Mouse (Mus musculus) forelimb bud, embryonic 11.5 days (tissue): ENCODE measurements around the gene Hist1h1d.
"Not testable (repeated sequence)": the region's sequence is repeated elsewhere in the genome, so short reads cannot be mapped to it uniquely, and the experiment has no call there.

ENCODE experiments used
- DNase-seq: peaks from one replicate; pipeline ENCODE4 v3.0.0-alpha.2; 2012; ENCODE audit warnings: low read depth, low spot score

The Hist1h1d gene

DNA sequence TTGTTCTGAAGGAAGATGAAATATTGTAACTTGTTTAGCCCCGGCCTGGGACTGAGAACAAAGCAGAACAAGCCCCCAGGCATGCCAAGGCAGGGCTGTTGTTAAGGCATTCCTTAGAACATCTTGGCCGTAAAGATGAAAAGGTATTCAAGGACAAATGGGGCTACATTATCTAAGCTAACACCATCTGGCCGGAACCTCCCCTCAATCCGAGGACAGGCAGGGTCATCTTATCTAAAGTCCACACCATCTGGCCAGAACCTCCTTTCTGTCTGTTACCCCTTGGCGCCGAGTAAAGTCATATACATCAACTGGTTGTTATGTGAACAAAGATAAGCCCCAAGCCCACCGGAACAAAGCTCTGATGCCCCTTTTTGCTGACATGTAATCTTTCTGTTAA, 38.8 kb downstream of the Hist1h1d start:
- not testable (repeated sequence) for DNase-seq

DNA sequence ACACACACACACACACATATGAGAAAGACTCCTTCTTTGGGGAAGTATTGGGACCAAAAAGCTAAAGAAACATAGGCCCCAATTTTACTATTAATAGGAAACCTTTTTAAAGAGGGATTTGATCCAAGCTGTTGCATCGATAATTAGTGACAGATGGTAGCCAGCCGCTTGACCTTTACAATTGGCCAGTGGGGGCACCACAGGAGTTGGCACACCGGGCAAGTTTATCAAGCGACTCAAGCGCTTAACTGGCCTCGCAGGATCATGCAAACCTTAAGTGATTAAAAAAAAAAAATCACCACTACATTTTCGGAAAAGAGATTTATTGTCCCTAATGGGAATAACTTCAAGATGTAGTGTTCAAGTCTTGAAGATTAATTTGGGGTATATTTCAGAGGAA, 39.6 kb downstream of the Hist1h1d start:
- DNase-seq: no peak

DNA sequence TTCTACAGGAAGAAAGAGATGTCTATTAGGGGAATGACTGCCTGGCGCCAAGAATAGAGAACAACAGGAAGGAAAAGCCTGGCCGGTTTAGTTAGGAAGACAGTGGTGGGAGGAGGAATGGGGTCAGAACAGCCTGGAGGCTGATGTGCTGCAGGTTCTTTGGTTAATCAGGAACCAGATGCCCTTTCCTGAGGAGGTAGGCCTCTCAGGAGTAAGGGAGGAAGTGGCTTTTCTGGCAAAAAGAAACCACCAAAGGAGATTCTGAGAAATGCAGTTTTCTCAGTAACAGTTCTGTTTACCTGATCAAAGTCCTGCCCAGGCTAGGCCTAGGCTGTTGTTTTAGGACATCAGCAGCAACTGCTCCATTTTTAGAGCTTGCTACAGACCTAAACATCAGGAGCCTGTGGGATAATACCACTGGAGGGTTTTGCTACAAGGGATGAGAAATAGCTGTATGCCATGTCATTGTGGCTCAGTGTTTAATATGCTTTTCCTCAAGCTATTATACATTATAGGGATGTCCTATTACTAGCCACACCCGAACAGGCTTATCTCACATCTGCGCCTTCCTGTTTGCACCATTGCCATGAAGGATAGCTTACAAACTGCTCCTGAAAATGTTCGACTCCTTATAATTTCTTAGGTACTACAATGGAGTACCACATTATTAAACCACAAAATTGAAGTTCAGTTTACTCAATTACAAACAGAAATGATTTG, 40.1 kb downstream of the Hist1h1d start:
- no peak for DNase-seq

DNA sequence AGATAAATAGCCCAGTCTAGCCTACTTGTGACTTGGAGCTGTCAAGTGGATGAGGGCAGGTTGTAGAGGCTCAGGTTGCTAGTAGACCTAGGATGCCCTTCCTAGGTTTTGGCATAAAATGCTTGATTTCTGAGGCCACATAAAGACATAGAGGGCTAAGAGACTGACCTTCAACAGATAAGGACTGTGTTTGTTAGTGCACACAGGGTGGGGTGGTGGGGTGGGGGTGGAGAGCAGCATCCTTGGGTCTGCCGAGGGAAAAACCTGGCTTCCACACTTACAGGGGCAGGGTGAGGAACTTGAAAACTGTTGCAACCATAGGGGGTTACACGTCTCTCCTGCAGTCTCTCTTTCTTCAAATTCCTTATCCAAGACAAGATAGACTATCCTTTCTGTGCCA, 42.1 kb downstream of the Hist1h1d start:
- DNase-seq: no peak

DNA sequence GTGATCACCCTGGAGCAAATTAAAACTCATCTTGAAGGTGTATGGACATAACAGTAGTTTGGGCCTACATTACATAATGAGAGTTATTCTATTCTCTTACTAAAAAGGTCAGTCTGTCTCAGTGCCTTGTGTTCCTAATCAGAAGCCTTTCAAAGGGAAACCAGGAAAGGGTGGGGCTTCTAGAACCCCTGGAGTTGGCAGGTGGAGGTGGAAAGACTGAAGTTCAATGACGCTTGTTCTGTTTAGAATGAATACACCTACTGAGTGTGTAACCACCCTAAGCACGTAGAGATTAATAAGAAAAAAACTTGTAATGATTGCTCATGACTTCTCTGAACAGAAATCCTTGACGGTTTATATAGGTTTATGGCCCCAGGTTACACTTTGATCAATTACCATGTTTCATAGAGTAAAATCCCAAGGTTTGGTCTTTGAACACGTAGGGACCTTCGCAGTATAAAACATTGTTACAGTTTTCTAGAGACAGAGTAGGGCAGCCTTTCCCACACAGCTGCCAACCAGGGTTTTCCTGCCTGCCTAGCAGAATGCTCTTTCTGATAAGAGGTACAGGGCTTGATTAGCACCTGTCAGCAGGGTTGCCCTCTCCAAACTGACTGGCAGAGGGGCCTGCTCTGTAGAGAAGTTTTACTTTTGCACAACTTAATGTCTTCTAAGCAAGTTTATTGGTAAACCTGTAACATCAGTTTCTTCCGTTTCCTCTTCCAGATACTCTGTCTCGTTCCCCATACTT, 42.7 kb downstream of the Hist1h1d start:
- no peak for DNase-seq

DNA sequence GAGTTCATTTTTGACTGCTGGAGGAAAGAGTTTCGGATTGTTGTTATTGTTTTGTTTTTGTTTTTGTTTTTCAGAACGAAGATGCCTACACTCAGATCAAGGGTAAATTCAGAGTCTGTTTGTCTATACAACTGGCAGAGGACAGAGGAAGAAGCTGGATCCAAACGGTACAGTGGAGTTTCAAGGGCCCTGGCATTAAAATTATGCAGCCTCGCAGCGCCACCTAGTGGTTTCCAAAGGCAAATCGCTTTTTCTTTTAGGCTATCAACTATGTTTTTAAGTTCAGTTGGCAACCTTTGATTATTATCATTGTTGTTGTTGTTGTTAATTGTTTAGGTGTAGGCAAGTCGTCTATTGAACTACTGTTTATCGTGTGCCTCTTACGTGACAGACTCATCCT, 44.9 kb downstream of the Hist1h1d start:
- DNase-seq: peak; percentile 77

DNA sequence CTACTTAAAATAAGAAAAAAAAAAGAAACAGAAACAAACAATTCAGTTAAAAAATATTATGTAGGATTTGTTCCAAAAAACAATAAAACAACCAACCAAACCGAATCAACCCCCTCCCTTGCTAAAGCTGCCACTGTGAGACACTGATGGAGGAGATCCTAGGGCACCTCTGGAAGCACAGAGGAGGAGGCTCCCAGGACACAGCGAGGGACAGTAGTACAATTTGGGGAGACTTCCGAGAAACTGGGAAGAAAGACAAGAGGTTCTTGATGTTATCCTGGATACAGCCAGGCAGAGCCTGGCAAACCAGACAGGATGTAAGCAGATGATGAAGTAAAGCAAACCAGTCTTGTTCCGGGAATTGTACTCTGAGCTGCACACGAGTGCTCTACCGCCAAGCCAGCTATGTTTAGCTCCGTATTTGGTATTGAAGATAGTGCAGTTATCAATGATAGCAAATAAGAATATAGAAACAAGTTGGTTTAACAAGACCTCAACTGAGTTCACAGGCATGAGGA, 50.2 kb downstream of the Hist1h1d start:
- no peak for DNase-seq

DNA sequence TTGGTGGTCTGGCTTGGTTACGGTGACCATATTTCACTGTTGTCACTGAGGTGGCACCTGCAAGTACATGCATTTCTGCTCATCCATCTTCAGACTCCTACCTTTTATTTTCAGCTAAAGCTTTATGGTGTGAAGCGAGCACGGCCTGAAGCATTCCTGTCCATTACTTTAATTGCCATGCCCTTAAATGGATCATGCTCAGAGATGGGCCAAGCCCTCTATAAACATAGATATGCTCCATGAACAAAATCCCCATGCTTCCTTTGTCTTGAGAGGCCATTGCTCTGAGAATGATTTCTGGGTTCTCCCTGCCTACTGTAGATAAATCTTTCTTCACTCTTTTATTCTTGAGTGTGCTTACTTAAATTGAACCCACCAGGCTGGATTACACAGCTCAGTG, 51.4 kb downstream of the Hist1h1d start:
- no peak for DNase-seq

DNA sequence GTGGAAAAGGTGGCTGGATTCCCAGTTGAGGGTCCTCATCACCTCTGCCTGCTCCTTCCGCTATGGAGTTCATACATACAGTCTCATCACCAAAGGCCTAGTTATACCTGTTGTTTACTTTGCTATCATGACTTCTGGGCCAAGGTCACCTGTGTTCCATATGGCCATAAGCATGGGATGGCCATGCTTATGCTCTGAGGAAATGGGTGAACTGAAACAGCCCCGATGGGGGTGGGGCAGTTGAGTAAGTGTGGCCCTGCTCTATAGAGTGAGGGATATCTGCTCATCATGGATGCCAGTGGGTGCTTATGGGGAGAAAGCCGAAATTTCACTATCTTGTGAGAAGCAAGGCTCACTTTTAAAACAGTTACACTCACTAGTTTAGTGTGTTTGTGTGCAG, 52.0 kb downstream of the Hist1h1d start:
- no peak for DNase-seq

DNA sequence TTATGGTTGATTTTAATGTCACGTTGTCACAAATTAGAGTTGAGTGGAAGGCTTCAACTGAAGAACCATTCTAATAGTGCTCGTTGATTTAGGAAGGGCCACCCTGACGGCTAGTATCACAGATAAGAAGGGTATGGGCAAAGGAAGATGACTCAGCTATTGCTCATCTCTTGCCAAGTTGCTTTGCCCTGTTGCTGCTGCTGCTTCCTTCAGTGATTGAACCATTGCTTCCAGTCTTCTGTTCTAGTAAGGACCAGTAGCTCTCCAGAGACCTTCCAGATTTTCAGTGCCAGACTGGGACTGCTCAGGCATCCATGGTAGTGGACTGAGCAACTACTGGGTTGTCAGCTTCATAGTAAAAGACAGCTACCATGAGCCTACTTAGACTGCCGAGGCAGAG, 56.1 kb downstream of the Hist1h1d start:
- DNase-seq: no peak

DNA sequence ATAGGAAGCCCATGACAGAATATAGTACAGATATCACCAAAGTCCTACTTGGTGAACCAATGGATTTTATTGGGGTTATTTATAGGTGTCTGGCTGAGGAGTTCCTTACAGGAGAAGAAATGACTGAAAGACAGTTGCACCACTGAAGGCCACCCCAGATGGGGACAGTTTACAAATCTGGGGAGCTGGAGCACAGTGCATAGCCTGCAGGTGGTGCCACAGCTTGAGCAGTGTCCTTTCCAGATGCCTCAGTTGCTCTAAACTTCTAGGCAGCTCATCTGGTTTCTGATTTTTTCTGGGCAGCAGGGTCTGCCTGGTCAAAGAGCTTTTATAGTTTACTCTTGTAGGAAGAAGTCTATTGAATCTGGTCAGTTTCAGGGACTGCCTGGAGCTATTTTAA, 56.8 kb downstream of the Hist1h1d start:
- DNase-seq: no peak
